Mouse (Mus musculus) B cell, adult 67 days (primary cell): ENCODE results near the gene Gm21833. TPM values are rescaled to one million over a fixed set of nuclear protein-coding genes. Genes with fewer than 3 reads are reported as not detected.

Source experiments
- total RNA-seq, 2 experiments: library from RNA; stranded (reverse); gene quantifications; 4 replicates each; pipeline ENCODE4 v1.2.4; 2023

Gene Gm21833
- total RNA-seq = not detected

GRCm38 (mm10) chr16:82828082-82828481 lies at the start of gene Gm21833:
Gene Gm21833, plus strand, starts transcription at chr16:82828382.

